Mouse (Mus musculus): ENCODE measurements at regions not wholly inside any gene's neighbourhood (a gene's known extent, or its start where the extent isn't known, plus 50 kb on each side); places are given as distances from the start of the nearest gene placed in this dataset.

GRCm38 (mm10) chr3:117107378-117107777, 138.6 kb upstream of the Palmd start:
- WGBS, result 78% methylated on average over 3 of the region's 3 CpGs
- Histone ChIP-seq H3K9ac (ENCODE audit: low read depth, low read length, severe bottlenecking) (no peak overlapping the region), H3K27me3 (ENCODE audit: control insufficient read depth, insufficient read depth, low read length) (no peaks in the 10 kb centered on the region), H3K4me2 (replicated peaks; ENCODE audit: low read depth, low read length, severe bottlenecking) (no peak overlapping the region), H3K4me1 (ENCODE audit: control insufficient read depth, insufficient read depth, low read length) (peaks cover 11% of the 10 kb centered on the region; the same call in 1 of the 2 replicates), H3K27ac (replicated peaks; ENCODE audit: low read depth, low read length) (no peak overlapping the region), H3K36me3 (ENCODE audit: control insufficient read depth, insufficient read depth, low read length) (no peaks in the 10 kb centered on the region), H3K9me3 (ENCODE audit: control insufficient read depth, low read length) (no peaks in the 10 kb centered on the region), H3K4me3 (replicated peaks; ENCODE audit: low read length) (no peak overlapping the region)
- DNase-seq (ENCODE audit: low spot score) (no peak), ATAC-seq (ENCODE audit: low FRiP score, low read depth) (no peak)
- TF ChIP-seq POLR2A (IDR thresholded peaks at IDR 0.05; ENCODE audit: borderline replicate concordance, extremely low read depth, insufficient read depth, insufficient read length), result no peak

GRCm38 (mm10) chr3:117087646-117088045, 118.9 kb upstream of the Palmd start:
- WGBS, result 71% methylated on average over 2 of the region's 2 CpGs
- TF ChIP-seq POLR2A (IDR thresholded peaks at IDR 0.05; ENCODE audit: borderline replicate concordance, extremely low read depth, insufficient read depth, insufficient read length), result no peak

GRCm38 (mm10) chr3:117076734-117077133, 107.9 kb upstream of the Palmd start:
- TF ChIP-seq POLR2A (IDR thresholded peaks at IDR 0.05; ENCODE audit: borderline replicate concordance, extremely low read depth, insufficient read depth, insufficient read length), result no peak
- ATAC-seq (ENCODE audit: low FRiP score, low read depth) (no peak), DNase-seq (ENCODE audit: low spot score) (peak; percentile 5)
- Histone ChIP-seq H3K4me3 (replicated peaks; ENCODE audit: low read length) (no peak overlapping the region), H3K9ac (ENCODE audit: low read depth, low read length, severe bottlenecking) (no peak overlapping the region), H3K4me2 (replicated peaks; ENCODE audit: low read depth, low read length, severe bottlenecking) (no peak overlapping the region), H3K9me3 (ENCODE audit: control insufficient read depth, low read length) (no peaks in the 10 kb centered on the region), H3K27ac (replicated peaks; ENCODE audit: low read depth, low read length) (no peak overlapping the region), H3K36me3 (ENCODE audit: control insufficient read depth, insufficient read depth, low read length) (no peaks in the 10 kb centered on the region), H3K27me3 (ENCODE audit: control insufficient read depth, insufficient read depth, low read length) (no peaks in the 10 kb centered on the region), H3K4me1 (ENCODE audit: control insufficient read depth, insufficient read depth, low read length) (peaks cover 3% of the 10 kb centered on the region; the same call in 1 of the 2 replicates)
- 62% methylated on average over 2 of the region's 2 CpGs for WGBS

More at GRCm38 (mm10) chr3:117087646-117088045, 118.9 kb upstream of the Palmd start:
- DNase-seq (ENCODE audit: low spot score) (no peak), ATAC-seq (ENCODE audit: low FRiP score, low read depth) (no peak)
- no peaks in the 10 kb centered on the region for H3K36me3 ChIP-seq (ENCODE audit: control insufficient read depth, insufficient read depth, low read length)
- H3K9ac ChIP-seq (ENCODE audit: low read depth, low read length, severe bottlenecking), result no peak overlapping the region
- H3K9me3 ChIP-seq (ENCODE audit: control insufficient read depth, low read length), result no peaks in the 10 kb centered on the region
- no peak overlapping the region for H3K4me3 ChIP-seq (replicated peaks; ENCODE audit: low read length)
- H3K4me2 ChIP-seq (replicated peaks; ENCODE audit: low read depth, low read length, severe bottlenecking), result no peak overlapping the region
- H3K27me3 ChIP-seq (ENCODE audit: control insufficient read depth, insufficient read depth, low read length), result no peaks in the 10 kb centered on the region
- H3K27ac ChIP-seq (replicated peaks; ENCODE audit: low read depth, low read length), result no peak overlapping the region
- no peaks in the 10 kb centered on the region for H3K4me1 ChIP-seq (ENCODE audit: control insufficient read depth, insufficient read depth, low read length)

- Histone ChIP-seq H3K9ac (ENCODE audit: low read depth, low read length, severe bottlenecking) (no peak overlapping the region), H3K9me3 (ENCODE audit: control insufficient read depth, low read length) (no peaks in the 10 kb centered on the region), H3K4me2 (replicated peaks; ENCODE audit: low read depth, low read length, severe bottlenecking) (no peak overlapping the region), H3K27ac (replicated peaks; ENCODE audit: low read depth, low read length) (no peak overlapping the region), H3K36me3 (ENCODE audit: control insufficient read depth, insufficient read depth, low read length) (no peaks in the 10 kb centered on the region), H3K4me3 (replicated peaks; ENCODE audit: low read length) (no peak overlapping the region), H3K4me1 (ENCODE audit: control insufficient read depth, insufficient read depth, low read length) (peaks cover 3% of the 10 kb centered on the region; the same call in 1 of the 2 replicates), H3K27me3 (ENCODE audit: control insufficient read depth, insufficient read depth, low read length) (no peaks in the 10 kb centered on the region)
- WGBS, result 53% methylated on average over 4 of the region's 4 CpGs
- ATAC-seq (ENCODE audit: low FRiP score, low read depth) (peak; percentile 55; the same call in 1 of the 2 replicates), DNase-seq (ENCODE audit: low spot score) (peak; percentile 4)
- TF ChIP-seq POLR2A (IDR thresholded peaks at IDR 0.05; ENCODE audit: borderline replicate concordance, extremely low read depth, insufficient read depth, insufficient read length), result no peak
Observed at GRCm38 (mm10) chr3:117073399-117073798, 104.6 kb upstream of the Palmd start.

- peaks cover 3% of the 10 kb centered on the region; the same call in 1 of the 2 replicates for H3K4me1 ChIP-seq (ENCODE audit: control insufficient read depth, insufficient read depth, low read length)
- no peak overlapping the region for H3K4me3 ChIP-seq (replicated peaks; ENCODE audit: low read length)
- DNase-seq (ENCODE audit: low spot score), result peak; percentile 29
- no peaks in the 10 kb centered on the region for H3K27me3 ChIP-seq (ENCODE audit: control insufficient read depth, insufficient read depth, low read length)
- H3K27ac ChIP-seq (replicated peaks; ENCODE audit: low read depth, low read length), result no peak overlapping the region
- no peak overlapping the region for H3K9ac ChIP-seq (ENCODE audit: low read depth, low read length, severe bottlenecking)
- no peaks in the 10 kb centered on the region for H3K36me3 ChIP-seq (ENCODE audit: control insufficient read depth, insufficient read depth, low read length)
- no peak for TF ChIP-seq POLR2A (IDR thresholded peaks at IDR 0.05; ENCODE audit: borderline replicate concordance, extremely low read depth, insufficient read depth, insufficient read length)
- no peaks in the 10 kb centered on the region for H3K9me3 ChIP-seq (ENCODE audit: control insufficient read depth, low read length)
- WGBS, result 30% methylated on average over 3 of the region's 3 CpGs
- ATAC-seq (ENCODE audit: low FRiP score, low read depth), result no peak
- H3K4me2 ChIP-seq (replicated peaks; ENCODE audit: low read depth, low read length, severe bottlenecking), result no peak overlapping the region
Observed at GRCm38 (mm10) chr3:117072998-117073397, 104.2 kb upstream of the Palmd start.

- no peak for TF ChIP-seq POLR2A (IDR thresholded peaks at IDR 0.05; ENCODE audit: borderline replicate concordance, extremely low read depth, insufficient read depth, insufficient read length)
- ATAC-seq (ENCODE audit: low FRiP score, low read depth) (no peak), DNase-seq (ENCODE audit: low spot score) (no peak)
- Histone ChIP-seq H3K4me2 (replicated peaks; ENCODE audit: low read depth, low read length, severe bottlenecking) (no peak overlapping the region), H3K4me3 (replicated peaks; ENCODE audit: low read length) (no peak overlapping the region), H3K27me3 (ENCODE audit: control insufficient read depth, insufficient read depth, low read length) (no peaks in the 10 kb centered on the region), H3K9ac (ENCODE audit: low read depth, low read length, severe bottlenecking) (no peak overlapping the region), H3K9me3 (ENCODE audit: control insufficient read depth, low read length) (no peaks in the 10 kb centered on the region), H3K36me3 (ENCODE audit: control insufficient read depth, insufficient read depth, low read length) (no peaks in the 10 kb centered on the region), H3K4me1 (ENCODE audit: control insufficient read depth, insufficient read depth, low read length) (peaks cover 3% of the 10 kb centered on the region; the same call in 1 of the 2 replicates), H3K27ac (replicated peaks; ENCODE audit: low read depth, low read length) (no peak overlapping the region)
- 92% methylated on average over 5 of the region's 5 CpGs for WGBS
Observed at GRCm38 (mm10) chr3:117071851-117072250, 103.1 kb upstream of the Palmd start.
